Mouse (Mus musculus) olfactory bulb, adult 2 months (tissue): ENCODE results near the gene Ncoa4.

Source experiments
- CTCF ChIP-seq: fragments of 200-500 bp; IDR thresholded peaks from 2 replicates; pipeline ENCODE4 v1.5.1; 2012; ENCODE audit warnings: low read depth, mild to moderate bottlenecking, low read length, moderate library complexity; ENCODE audit not compliant: insufficient read depth
- POLR2A ChIP-seq: fragments of 200-500 bp; IDR thresholded peaks from 2 replicates; pipeline ENCODE4 v1.6.1; 2012; ENCODE audit warnings: mild to moderate bottlenecking, low read depth, low read length, moderate library complexity; ENCODE audit not compliant: insufficient read depth

- TF ChIP-seq CTCF (no peak), POLR2A (no peak)
Measured at GRCm38 (mm10) chr14:32146578-32146977, 13.1 kb upstream of the Ncoa4 start.
